Mouse (Mus musculus) retina, postnatal 1 day (tissue): ENCODE measurements around the gene Bcl6.
A peak's percentile ranks its signal among the peaks of the same experiment; 100 is the strongest.

Source experiments
- DNase-seq: peaks from one replicate; pipeline ENCODE4 v3.0.0-alpha.2; 2012

Bcl6 gene

DNA sequence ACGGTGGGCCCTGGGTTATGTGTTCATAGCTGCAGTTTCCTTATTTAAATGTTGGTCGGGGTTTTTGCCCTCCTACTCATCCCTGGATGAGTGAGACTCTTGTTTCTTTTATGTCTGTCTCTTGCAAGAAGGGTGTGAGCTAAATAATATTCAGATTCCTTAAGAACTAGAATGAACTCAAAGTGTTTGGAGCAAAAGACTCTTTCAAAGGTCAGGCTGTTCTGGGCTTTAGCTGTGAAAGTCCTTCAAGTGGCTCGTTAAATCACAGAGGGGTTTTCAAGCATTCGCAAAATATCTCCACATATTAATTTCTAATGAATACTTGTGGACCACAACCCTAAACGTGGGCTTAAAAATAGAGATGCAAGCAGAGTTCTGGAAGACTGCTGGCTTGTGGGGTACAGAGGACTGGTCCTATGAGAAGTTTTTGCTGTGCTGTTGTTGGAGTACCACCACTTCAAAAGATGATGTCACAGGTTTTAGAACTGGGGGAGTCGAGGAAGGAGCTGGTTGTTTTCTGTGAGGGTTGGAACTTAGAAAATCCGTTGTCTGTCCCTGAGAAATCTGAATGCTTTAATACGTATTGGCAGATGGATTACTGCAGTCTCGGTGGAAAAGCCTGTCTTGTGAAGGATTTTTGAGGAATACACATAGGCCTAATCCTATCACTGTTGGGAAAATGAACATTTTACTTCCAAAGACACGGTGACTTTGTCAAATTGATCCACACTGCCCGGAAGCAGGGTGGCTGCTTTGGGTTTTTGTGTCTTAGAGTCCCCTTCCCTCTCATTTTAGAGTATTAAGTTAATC, 1.7 kb upstream of the Bcl6 start:
- no peak for DNase-seq

DNA sequence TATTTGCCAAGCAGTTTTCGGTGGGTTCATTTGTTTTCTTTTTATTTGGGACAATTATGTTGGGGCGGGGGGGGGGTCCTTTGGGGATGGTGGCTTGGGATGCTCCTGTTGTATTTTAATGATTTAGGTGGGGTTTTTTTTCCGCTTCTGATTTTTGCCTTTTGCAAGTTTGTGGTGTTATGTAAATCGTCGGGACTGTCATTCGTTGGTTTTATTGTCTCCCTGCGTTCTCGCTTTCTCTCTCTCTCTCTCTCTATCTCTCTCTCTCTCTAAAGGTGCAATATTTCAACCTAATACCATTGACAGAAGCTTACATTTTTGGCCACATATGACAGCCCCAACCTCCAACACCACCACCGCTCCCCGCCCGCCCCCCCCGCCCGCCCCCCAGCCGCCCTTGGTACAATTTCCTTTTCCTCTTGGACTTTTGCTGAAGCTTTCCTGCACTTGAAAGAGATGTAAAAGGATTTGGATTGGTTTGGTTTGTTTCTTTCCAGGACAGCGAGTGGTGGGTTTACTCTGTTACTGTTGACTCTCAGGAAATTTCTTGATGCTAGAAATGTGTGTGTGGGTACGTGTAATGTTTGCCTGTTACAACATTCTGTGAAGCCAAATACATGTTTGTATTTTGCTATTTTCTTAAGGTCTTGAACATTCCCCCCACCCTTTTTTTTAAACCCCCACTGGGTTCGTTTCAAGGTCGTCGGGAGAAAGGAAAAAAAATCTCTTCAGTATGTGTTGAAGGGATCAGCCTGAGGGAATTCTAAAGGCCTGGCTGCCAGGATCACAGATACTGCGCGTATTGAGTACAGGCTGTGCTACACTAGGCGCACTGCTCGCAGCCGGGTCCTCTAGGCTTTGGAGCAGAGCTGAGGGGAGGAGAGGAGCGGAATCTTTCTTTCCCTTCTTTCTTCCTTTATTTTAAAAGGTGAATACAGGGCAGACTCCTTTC, 833 bp upstream of the Bcl6 start:
- peak; percentile 45 for DNase-seq

DNA sequence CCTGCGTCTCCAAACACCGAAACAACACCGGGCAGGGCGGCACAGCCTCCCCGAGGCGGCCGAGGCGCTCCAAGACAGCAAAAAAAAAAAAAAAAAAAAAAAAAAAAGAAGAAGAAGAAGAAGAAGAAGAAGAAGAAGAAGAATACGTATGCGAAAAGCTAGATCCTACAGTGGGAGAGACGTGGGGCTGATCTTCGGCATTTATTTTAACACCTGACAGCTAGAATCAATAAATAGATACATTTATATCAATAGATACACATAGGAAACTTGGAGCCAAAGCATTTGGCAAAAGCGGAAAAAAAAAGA, 541 bp downstream of the Bcl6 start:
- no peak for DNase-seq

DNA sequence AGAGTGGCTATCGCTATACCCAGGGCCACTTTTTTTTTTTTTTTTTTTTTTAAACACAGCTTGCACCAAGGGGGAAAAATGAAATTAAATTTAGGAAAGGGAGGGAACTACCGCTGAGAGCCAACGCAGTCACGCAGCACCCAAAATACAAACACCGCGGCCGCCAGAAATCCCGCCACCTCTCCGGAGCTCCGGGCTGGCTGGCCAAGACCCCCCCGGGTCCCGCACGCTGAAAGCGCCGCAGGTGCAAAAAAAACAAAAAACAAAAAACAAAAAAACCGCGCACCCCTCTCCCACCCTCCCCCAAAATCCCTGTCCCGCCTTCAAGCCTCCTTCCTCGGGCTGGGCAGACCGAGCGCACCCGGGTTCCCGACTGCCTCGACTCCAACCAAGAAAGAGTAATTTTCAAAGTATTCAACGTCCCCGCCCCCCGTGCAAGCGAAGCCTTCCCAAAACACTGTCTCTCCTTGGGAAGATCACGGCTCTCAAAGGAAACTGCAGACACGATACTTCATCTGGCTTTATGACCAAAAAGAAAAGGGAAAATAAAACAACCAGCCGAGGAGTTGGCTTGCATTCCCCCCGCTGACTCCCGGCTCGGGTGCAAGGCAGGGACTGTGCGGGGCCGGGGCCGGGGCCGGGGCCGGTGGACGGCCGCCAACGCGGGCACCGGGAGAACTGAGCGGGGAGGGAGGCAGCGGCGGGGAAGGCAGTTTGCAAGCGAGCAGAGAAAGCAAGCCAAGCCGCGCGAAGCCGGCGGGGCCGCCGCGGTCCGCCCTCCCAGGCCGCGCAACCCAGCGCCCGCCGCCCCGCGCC, 1.1 kb downstream of the Bcl6 start:
- peak; percentile 61 for DNase-seq

DNA sequence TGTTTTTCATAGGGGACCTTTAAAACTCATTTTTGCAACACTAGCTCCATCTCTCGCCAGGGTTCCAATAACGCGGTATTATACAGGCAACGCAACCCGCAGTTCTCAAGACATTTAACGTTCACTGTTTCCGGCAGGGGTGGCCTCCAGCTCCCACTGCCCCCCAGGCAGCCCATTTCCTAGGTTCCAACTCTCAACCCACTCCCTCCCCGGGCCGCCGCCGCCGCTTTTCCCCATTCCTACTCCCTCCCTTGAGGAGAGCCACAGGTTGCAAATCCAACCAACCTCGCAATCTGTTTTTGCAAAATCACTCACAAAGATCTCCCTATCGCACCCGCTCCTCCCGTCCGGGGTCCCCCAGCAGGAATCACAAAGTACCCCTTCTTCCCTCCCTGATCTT, 1.8 kb downstream of the Bcl6 start:
- DNase-seq = peak; percentile 41

DNA sequence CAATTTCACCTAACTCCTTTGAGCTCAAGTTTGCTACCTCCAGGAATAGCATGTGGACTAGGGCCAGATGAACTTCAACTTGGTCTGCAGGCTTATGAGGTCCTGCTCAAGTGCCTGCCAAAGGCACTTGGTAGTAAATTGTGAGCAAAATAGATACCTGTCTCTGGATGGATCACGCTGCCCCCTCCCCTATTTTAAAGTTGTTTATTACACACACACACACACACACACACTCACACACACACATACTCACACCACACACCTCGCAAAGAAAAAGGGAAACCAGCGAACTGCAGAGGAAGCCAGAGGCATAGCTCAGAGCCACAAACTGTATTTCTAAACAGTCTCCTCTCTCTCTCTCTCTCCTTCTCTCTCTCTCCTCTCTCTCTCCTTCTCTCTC, 2.5 kb downstream of the Bcl6 start:
- peak; percentile 33 for DNase-seq

DNA sequence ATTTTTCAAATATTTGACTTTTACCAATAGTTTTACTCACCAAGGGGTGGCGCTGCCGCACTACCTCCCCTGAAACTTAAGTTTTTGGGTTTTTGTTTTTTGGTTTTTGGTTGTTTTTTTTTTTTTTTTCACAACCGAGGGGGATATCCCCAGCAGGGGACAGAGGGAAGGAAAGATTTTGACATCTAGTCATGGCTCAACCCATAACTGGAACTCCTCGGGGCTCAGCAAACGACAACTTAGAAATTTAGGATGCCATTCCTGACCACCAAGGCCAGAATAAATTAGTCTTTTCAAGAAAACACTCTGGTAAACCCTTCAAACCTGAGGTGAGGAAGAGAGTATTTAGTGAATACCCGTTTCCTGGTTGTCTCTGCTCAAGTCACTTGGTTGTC, 3.2 kb downstream of the Bcl6 start:
- peak; percentile 36 for DNase-seq

DNA sequence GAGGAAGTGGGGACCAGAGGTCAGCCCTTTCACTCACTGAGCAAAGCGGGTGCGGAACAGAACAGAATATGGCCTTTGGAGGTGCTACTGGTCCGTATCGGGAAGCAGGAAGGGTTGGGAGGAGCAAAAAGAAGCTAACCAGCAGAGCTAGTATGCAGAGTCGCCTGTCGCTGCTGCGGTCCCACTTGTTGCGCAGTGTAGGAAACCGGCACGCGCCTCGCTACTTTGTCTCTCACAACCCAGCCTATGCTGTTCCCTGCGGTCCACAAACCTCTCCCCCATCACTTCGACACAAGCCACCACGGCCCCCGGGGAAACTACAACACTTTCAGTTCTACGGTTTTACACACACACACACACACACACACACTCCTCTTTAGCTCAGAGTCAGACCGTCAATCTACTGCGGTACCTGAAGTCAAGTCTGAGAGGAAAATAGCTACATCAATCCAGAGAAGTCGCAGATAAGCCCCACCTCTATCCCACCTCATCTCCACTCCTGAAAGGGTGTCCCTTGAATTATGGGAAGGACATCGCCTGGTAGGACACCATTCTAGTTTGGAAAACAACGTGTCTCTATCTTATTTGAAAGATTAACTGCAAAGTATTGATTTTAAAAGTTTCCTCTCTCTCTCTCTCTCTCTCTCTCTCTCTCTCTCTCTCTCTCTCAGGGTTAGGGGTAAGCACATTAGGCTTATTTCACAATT, 3.7 kb downstream of the Bcl6 start:
- DNase-seq = peak; percentile 45

DNA sequence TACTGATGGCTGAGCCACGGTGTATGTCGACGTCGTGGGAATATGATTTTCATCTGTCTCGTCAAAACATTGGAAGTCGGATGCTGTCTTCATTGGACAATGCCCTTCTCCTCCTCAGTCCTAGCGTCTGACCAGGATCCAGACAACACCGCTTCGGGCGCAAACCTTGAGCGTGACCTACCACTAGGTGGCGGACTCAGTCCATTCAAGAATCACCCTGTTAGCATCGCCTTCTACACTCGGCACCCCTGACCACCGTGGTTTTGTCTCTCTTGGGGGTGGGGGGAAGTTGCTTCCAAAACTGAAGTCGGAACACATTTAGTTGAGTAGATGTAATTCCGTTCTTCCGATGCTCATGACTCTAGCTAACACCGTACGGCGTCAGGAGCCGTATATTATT, 4.5 kb downstream of the Bcl6 start:
- peak; percentile 92 for DNase-seq

DNA sequence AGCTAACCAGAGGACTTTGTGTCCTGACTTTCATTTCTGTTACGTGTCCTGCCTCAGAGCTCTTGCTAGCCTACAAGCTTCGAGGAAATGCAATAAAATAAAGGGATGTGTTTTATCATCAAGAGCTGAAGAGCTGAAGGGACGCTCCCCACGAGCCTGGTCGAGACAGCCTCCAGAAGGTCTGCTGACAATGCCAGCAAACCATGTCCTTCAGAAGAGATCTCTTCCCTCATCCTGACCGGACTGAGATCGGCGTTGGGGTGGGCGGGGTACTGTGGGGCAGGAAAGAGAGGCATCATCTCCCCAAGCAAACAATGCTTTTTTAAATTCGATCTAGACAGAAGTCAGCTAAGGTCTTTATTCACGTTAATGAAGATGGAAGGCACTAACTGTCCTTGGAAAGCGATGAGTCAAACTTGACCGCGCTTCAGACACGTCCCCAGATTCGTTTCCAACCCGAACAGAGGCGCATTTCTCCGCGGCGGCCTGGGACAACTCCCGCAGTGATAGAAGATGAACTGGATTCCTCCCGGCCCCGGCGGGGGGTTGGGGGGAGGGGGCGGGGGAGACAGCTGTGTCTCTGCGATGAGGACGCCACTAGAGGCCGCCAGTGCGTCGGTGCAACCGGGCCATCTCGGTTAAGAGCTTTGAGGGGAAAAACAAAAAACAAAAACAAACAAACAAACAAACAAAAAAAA, 5.6 kb downstream of the Bcl6 start:
- peak; percentile 85 for DNase-seq

DNA sequence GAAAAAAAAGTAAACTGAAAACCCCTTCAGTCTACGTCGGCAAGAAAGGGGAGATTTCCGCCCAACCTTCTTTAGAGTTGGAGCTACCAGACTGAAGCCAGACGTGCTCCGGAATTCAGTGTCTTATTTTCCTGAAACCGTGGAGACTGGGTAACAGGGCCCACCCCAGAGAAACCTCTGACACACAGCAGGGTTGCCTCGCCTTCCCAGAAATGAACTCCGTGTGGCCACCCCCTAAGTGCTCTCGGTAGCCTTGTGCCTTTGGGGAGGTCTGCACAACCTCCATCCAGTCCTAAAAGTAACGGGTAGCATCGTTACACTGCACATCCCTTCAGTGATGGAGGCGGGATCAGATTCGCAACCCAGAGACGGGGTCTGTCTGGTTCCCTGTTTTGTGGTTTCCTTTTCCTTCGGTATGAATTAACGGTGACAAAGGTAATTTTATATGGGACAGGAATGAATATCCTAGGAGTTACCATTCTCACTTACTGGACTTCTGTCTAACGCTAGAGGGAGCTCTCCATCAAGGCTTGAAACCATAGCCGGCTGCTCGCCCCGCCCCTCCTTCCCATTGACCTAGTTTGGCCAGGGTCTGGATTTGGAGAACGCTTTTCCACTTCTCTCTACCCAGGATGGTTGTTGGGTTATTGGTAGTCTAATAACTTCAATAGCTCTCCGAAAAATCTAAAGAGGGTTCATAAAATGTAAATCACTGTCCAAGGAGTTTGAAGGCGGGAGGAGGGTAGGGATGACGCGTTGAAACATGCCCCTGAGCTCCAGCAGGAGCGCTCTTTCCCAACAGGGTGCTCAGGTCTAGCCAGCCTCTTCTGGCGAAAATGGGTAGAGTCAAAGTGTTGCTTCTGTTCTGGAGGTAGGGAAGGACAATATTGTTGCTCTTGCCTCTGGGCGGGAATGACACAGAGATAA, 6.5 kb downstream of the Bcl6 start:
- peak; percentile 93 for DNase-seq

DNA sequence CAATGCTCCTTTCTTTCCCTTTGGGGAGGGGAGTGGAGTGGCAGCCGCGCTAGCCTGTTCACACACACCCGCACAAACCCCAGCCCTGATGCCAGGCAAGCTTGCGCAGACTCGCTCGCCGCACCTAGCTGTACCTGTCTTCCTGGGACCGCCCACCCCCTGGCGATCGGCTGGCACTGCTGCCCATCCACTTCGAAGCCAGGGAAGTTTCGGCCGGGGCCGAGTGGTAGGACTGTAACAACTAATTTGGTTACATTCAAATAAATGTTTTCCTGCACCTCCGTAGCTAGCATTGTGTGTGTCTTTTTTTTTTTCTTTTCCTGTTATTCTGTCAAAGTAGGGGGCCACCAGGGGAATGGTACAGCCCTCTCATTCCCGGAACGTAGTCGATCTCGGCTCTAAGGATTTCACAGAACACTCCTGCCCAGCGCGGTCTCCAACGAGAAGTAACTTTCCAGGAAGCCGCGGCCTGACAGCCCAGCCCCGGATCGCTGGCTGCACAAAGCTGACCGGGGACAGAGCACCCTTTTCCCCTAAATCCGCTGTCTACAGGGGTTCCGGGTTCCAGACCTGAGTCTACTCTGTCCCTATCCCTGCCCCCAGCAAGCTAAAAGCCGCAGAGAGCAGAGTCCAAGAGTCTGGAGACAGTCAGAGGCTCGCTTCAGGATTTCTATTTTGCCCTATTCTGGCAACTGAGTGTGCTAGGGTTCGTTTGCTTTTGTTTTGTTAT, 7.5 kb downstream of the Bcl6 start:
- peak; percentile 45 for DNase-seq

DNA sequence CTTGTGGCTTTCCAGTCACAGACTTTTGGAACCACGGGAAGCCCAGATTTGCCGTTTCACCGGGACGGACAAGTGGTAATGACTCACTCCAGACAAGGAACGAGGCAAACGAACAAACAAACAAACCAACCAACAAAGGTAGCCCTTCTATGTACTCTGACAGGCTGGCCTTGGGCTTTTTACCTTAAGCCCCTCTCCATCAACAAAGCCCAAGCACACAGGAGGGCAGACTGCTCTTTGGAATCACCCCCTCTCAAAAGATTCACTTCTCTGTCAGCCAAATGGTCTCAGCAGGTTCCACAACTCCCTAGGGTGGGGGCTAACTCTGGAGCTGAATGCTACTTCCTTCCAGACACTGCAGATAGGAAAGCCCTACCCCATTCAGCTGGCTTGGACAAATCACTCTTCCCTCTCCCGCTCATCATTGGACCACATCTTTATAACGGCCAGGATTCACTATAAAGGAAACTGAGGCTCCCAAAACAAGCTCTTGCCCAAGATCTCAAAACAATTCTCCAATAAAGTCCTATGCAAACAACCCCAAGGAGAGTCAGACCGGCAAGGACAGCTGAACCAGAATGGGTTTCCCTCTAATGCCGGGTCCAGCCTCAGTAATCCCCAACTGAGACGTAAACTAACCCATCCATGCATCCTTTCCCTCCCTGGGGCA, 8.3 kb downstream of the Bcl6 start:
- DNase-seq = no peak

DNA sequence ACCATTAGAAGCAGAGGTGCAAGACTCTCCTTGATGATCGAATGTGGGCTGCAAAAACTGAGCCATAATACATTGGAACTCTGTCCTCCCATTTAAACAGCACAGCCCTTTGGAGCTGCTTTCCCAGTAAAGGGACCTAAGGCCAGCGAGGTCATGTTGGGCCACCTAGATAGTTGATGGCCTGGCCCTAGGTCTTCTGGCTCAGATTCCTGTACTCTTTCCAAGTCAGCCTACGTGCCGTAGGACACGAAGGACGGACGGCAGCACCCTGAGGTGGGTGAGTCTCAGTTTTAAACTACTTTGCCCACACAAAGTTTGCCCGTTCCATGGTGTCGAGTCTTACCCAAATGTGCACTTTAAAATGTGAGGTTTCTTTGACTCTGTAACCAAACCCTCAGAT, 9.2 kb downstream of the Bcl6 start:
- DNase-seq = no peak

DNA sequence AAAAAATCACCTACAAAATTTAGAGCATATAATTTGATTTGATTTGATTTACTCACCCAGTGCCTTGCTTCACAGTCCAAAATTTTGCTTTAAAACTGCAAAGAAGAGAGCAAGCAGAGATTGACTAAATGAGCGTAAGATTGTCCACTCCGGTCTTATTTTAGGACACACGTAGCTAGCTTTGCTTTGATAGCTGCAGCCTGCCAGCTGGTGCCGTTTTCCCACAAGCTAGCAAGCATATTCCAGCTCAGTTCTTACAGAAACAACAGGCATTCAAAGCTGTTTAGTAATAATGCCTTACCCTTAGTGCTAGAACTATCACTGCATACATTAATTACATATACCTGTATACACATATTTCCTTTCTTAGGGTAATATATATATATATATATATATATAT, 10.2 kb downstream of the Bcl6 start:
- DNase-seq = no peak

DNA sequence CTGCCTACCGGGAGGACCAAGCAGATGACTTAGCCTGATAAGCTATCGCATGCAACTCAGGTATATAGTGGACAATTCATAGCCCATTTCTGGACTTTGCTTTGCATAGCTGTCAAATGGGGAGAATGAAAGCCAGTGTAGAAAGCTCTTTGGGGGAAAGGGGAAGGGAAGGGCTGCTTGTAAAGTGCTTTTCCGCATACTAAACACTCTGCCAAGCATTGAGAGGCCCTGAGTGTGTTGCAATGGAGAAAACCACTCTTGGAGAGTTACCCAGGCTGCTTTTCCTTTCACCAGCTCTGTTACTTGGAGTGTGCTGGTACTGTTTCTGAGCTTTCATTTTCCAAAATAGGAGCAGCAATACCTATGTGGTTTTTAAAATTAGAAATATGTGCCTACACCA, 10.9 kb downstream of the Bcl6 start:
- DNase-seq = no peak

DNA sequence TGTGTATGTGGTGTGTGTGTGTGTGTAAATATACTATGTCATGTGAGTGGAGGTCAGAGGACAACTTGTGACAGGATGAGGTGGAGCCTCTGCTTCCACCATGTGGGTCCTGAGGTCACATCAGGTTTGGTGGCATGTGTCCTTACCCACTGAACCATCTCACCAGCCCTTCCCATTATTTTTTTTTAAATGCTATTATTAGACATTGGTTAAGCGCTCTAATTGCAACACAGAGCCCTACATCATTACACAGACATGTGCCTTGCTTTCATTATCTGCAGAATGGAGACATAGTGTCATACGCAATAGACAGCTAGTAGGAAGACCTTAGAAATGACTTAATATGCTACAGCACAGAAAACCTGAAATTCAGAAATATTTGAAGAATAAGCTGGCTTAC, 12.5 kb downstream of the Bcl6 start:
- no peak for DNase-seq

DNA sequence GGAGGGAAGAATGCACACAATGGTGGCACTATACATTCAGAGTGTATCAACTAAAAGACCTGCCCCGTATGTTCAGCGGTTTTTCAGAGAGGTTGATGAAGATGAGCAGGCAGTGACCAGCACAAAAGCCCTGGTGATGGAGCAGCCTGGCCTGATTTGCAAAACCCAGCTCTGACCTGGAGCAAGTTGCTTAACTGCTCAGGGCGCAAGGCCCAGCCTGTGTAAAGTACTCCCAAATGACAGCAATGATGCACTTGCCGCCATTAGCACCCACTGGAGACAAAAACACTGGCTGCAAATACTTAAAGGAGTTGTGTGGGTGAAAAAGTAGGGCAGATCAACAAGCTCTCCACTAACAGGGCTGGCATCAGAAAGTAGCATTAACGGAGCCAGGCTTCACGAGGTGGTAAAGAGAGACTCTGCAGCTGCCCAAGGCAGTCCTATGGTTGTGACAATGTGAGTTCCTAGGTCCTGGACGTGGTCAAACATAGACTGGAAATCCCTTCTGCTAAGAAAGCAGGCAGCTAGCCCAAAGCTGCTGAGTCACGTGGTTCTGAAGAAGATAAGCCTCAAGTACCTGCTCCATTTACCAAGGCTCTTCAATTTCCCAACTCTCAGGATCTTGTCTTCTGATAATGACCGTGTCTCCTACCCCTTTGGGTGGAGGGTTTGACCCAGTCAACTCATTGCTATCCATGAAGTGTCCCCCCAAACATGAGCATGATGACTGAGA, 14.9 kb downstream of the Bcl6 start:
- DNase-seq = no peak

DNA sequence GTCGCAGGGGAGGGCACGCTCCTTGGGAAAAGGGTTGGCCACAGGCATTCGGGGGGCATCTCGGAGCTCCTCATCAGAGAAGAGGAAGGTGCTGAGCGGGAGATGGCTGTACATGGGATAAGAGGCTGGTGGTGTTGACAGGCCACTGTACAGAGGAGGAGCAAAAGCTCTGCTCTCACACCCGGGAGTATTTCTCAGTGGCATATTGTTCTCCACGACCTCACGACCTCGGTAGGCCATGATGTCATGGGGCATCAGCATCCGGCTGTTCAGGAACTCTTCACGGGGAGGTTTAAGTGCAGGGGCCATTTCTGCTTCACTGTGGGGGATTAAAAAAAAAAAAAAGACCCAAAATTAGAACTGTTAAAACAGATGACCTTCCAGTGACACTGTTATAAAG, 15.8 kb downstream of the Bcl6 start:
- DNase-seq = peak; percentile 52
